Mouse (Mus musculus) kidney, postnatal 36 days (tissue): ENCODE data around the gene Evi2a.
A peak's percentile ranks its signal among the peaks of the same experiment; 100 is the strongest.

ENCODE experiments used
- DNase-seq, 2 experiments: peaks; one replicate each; pipeline ENCODE4 v3.0.0; 2021 to 2022; ENCODE audit warnings: mixed read lengths in 2 of 2

Evi2a gene

GRCm38 (mm10) chr11:79530333-79530761 is at the start of gene Evi2a, which contains the start of gene Evi2:
Gene Evi2a (minus strand): TSS chr11:79530609.
Gene Evi2 (minus strand): TSS chr11:79530589.
- no peak for DNase-seq

- DNase-seq = peak; percentile 67 to 89
These were observed 47.3 kb upstream of the Evi2a start for GRCm38 (mm10) chr11:79577741-79578140.

DNA sequence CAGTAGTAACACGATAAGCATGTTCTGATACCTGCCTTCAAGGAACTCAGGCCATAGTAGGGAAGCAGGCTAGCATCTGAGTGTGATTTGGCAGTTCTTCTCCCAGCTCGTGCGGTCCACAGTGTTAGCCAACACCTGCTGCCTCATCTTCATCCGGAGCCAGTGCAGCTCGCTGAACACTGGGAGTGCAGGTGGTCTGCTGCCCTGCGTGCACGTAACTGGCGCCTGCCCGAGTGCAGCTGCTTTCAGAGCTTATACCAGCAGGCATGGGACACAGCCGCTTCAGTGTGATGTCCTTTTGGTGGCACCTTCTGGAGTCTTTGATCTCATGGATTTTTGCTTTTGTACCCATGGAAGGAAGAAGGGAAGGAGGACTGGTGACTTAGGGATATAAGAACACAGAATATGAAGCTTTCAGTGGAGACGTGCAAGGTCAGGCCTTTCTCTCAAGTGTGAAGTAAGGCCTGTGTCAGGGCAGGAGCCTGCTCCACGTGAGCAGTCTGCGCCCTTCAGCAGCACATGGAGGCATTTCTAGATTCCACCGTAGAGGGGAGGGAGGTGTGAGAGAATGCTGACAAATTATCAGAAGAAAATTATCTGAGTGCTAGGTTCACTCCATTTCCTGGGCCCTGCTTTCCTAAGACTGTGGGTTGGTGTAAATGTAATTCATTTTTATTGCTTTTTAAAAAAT is 45.1 kb upstream of the Evi2a start:
- no peak for DNase-seq

DNA sequence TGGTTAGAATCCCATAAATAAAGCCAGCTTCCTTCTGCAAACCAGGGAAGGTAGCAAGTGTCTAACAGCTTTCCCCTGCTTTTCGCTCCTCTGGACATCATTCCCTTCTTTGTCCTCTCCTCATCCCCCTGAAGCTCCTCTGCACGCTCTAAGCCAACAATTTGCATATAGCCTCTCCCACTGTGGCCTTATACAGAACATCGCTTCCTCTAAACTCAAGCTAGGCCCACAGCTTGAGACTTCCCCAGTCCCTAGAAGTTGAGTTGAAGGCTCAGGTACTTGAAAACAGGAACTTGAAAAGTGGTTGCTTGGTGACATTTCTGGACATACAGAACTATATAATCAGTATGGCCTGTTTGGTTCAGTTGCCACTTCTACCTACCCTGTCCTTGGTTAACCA is 43.4 kb upstream of the Evi2a start:
- DNase-seq = no peak

GRCm38 (mm10) chr11:79570319-79570718 is 39.9 kb upstream of the Evi2a start:
- DNase-seq = no peak

GRCm38 (mm10) chr11:79568197-79568911 is 37.9 kb upstream of the Evi2a start:
- DNase-seq = no peak

- no peak for DNase-seq
These were observed 36.5 kb upstream of the Evi2a start for GRCm38 (mm10) chr11:79566947-79567346.

GRCm38 (mm10) chr11:79563493-79563892 is 33.1 kb upstream of the Evi2a start:
- DNase-seq = no peak

DNA sequence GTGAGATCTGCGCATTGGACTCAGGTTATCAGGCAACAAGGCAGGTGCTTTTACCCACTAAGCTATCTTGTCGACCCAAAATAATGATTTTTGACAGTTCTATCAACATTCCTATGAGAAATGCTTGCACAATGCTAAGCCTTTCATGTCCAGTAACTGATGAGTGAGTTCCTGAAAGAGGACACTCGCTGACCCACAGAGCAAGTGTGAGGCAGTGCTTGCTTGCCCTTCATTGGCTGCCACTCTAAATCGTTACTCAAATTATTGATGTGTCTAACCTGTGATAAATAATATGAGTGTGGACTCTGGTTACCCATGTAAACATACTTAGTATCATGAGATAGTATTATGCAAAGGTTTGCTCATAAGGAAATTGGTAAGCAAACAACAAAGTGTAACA is 30.1 kb upstream of the Evi2a start:
- no peak for DNase-seq

DNA sequence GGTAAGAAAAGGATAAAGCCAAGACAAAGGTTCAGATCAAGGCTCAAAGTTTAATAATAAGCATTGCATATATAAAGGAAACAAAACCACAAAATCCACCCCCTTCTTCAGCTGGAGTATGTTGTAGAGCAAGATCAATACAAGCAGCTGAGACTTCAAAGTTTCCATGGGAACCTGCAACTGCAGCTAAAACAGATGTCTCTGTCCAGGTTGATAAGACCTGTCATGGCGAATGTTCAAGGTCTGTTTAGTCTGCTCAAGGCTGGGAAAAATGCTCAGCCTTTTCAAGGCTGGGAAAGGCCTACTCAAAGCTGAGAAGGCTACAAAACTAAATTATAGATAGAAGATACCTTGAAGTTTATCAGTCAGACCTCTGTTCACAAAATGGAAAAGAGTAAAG is 22.2 kb upstream of the Evi2a start:
- no peak for DNase-seq

DNA sequence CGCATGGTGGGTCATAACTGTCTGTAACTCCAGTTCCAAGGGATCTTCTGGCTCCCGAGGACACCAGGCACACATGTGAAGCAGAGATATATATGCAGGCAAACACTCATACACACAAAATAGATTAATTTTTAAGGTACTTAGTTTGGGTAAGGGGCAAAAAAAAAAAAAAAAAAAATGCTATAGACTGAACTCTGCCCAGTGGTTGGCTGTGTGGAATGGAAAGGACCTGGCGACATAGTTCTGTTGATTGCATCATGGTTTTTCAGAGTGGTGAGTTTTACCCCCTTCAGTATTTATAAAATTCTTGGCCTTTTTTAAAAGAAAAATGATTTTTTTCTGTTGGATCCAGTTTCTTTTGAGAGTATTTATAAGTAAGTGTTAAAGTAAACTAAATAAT is 5.9 kb upstream of the Evi2a start:
- no peak for DNase-seq

DNA sequence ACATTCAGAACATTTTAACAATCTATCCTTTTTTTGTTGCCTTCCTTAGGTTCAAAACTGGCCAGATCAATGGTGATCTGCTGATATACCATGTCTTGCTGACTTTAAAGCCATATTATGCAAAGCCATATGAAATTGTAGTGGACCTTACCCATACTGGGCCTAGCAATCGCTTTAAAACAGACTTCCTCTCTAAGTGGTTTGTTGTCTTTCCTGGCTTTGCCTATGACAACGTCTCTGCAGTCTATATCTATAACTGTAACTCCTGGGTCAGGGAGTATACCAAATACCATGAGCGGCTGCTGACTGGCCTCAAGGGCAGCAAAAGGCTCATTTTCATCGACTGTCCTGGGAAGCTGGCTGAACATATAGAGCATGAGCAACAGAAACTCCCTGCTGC is 5.1 kb upstream of the Evi2a start:
- no peak for DNase-seq

- peak; percentile 19 to 33 for DNase-seq
These were observed 3.7 kb upstream of the Evi2a start for GRCm38 (mm10) chr11:79533950-79534690.

GRCm38 (mm10) chr11:79533311-79533710 is 2.9 kb upstream of the Evi2a start:
- no peak for DNase-seq

DNA sequence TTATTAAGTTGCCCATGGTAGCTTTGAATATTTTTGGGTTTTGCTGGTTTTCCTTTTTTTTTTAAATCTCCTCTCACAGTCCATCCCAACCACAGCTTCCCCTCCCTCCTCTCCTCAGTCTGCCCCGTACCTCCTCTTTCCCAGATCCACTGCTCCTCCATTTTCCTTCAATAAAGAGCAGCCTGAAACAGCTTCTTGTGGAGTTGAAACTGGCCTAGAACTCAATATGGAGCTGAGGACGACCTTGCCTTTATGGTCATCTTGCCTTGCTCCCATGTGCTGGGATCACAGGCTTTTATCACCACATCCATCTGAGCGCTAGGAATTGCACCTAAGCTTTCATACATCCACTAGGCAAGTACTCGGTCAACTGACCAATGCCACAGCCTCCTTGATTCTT is 1.1 kb upstream of the Evi2a start:
- no peak for DNase-seq

- no peak for DNase-seq
These were observed 365 bp upstream of the Evi2a start for GRCm38 (mm10) chr11:79530774-79531173.

GRCm38 (mm10) chr11:79529736-79530135 is 673 bp downstream of the Evi2a start:
- DNase-seq = no peak

GRCm38 (mm10) chr11:79529226-79529625 is 1.2 kb downstream of the Evi2a start:
- no peak for DNase-seq

DNA sequence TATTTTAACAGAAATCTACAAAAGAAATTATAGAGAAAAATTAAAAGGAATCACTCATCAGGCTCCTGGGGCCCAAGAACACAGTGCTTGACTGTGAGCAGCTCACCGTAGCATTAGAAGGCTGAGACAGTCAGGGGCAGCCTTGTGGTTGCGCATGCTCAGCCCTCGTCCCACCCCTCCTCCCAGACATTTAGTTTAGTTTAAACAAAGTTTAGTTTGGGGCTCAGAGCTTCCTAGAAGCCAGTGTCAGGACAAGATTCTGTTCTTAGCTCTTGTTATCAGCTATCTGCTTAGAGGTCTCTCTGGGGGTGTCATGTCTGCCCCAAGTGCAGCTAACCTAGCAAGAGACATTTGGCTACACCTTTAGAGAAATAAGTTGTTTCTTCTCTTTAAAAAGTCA is 1.8 kb downstream of the Evi2a start:
- no peak for DNase-seq

- DNase-seq = no peak
These were observed 2.5 kb downstream of the Evi2a start for GRCm38 (mm10) chr11:79527739-79528384.

DNA sequence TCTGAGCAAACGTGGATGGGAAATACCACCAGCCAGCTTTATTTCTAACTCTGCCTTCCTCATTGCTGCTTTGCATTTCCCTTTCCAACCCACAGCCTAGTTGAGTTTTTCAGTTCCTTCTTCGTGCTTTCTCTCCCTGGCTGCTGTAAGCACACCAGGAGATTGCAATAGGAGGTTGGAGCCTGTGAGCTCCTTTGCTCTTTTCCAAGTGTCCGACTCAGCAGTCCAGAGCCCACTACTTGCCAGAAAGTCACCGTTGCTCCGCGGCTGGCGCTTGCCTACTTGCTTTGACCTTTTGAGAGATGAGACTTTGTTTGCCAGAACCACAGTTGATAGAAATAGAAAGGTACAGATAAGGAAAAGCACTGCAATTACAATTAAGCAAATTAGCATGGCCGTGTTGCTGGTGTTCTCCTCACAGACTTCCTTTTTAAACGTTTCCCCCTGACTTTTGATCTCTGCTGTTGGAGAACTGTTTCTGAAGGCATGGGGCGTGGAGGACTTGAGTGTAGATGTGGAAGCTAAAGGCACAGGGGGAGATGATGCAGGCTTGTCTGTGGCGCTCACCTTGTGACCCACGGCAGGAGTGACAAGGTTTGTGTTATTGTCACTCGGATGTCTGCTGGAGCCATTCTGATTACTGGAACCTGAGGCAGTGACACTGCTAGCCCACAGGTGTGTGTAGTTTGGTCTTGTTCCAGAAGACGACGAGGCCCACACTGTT is 3.2 kb downstream of the Evi2a start:
- peak; percentile 39 to 63 for DNase-seq

- no peak for DNase-seq
These were observed 3.9 kb downstream of the Evi2a start for GRCm38 (mm10) chr11:79526549-79526948.

DNA sequence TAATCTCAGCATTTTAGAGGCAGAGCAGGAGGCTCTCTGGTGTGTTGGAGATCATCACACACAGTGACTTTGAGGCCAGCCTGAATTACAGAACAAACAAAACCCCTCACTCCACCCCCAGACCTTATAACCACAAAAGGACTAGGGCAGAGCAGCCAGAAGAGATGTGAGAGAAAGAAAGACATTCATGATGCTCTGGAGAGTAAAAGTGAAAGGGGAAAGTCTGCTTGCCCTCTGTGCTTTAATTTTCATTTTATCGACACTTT is 6.2 kb downstream of the Evi2a start:
- DNase-seq = no peak
